Mouse (Mus musculus) induced T-regulatory cell, adult 2 months (primary cell): ENCODE results near the gene Ube2t.

ENCODE experiments used
- DNase-seq: peaks from one replicate; pipeline ENCODE4 v3.0.0-alpha.2; 2012; ENCODE audit warnings: low read depth

The Ube2t gene

DNA sequence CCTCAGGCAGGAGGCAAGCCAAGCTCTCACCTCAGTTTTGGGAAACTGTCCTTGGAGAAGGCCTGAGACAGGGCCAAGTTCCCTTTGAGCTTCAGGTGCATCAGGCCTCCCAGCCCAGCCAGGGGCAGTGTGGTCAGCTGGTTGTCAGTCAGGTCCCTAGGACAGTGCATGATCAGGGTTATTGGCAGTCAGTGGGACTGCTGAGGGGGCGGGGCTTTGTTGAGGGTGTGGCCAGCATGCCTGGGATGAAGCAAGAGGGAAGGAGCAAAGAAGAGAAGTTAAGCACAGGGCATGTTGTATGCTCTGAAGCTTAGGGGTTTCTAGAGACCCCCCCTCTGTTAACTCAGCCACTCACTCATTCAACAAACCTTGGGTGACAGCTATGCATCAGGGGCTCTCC lies 33.6 kb downstream of the Ube2t start:
- DNase-seq: no peak

DNA sequence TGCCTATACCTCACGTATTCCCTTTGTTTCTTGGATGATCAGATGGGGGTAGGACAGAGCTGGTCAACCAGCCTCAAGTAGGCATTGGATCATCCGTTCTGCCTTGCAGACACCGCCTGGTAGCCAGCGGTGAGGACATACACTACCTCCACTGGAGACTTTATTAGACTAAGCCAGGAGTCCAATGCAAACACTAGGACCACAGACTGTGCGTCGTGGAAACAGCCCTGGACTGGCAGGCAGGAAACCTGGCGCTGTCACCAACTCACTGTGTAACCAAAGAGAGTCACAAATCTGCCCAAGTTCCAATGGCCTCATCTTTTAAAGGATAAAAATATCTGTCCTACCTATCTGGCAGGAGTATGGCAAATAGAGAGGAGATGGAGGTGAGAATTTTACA lies 34.1 kb downstream of the Ube2t start:
- no peak for DNase-seq

DNA sequence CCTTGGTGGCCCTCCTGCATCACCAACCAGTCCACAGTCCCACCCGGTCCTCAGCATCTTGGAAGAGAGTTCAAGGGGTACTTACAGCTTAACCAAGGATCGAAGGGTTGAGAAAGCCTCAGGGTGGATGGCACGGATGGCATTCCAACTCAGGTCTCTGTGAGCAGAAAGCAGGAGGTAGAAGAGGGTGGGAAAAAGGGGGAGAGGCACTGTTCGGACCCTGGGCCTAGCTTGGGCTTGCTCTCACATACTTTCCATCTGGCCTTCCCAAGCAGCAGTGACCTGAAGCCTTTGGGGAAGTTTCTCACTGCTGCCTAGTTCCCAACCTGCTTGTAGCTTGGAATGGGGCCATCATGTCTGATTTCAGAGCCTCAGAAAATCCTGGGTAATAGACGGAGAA lies 35.2 kb downstream of the Ube2t start:
- DNase-seq: no peak

DNA sequence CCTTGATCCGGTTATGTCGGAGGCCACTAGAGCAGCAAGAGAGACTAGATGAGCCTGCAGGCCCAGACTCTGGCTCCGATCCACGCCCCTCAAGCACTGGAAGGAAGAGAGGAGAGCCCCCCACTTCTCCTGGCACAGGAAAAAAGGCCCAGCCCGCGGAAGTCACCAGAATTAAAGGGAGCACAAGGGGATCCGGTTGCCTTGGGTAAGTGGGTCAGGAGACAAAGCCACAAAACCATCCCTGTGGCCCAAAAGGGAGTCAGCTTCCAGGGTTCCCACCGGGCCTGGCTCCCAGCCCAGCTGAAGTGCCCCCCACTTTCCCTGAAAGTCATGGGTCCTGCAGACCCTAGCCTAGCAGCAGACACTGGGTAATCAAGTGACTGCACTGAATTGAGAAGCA lies 35.9 kb downstream of the Ube2t start:
- no peak for DNase-seq

DNA sequence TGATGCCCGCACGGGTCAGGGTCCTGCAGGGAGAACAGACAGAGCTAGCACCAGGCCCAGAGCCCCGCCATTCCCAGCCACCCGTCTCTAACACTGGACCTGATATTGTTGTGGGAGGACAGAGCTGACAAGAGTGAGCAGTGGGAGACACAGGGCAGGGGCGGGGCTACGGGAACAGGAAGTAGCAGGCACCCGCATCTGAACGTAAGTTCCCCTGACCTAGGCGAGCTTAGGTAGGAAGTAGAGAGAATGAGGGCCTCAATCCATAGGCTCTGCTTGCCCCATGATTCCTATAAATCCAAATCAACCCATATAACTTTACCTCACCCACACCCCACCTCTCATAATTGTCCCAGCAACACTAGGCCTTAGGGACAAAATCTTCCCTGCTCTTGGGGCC lies 38.2 kb downstream of the Ube2t start:
- DNase-seq: peak; percentile 22

DNA sequence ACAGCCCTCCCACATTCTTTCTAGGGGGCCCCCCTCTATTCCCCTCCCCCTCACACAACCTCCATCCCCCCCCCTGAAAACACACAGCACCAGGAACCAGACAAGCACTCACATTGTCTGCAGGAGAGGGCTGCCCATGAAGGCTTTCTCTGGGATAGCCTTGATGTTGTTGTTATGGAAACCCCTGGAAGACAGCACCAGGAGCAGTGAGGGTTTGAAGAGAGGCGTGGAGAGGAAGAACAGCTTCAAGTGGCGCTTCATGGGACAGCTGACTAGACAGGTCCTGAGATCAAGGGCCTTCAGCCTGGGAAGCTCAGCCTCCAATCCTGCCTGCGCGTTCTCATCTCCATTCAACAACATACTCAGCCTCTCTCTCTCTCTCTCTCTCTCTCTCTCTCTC lies 41.0 kb downstream of the Ube2t start:
- no peak for DNase-seq

DNA sequence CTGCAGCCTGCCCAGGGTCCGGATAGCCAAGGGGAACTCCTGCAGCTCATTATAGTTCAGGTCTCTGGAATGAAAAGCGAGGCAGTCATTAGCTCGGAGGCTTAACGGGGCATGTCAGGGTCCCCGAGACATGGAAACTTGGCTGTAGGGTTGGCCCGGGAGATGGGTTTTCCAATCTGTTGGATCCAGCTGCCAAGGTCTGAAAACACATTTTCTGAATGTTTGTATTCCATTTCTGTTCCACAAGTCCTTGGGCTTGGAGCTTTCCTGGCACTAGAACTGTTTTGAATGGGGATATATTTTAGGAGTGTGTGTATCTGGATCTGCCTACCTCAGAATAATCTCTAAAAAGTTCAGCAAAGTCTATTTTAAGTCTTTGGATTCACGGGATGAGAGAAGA lies 43.3 kb downstream of the Ube2t start:
- no peak for DNase-seq

DNA sequence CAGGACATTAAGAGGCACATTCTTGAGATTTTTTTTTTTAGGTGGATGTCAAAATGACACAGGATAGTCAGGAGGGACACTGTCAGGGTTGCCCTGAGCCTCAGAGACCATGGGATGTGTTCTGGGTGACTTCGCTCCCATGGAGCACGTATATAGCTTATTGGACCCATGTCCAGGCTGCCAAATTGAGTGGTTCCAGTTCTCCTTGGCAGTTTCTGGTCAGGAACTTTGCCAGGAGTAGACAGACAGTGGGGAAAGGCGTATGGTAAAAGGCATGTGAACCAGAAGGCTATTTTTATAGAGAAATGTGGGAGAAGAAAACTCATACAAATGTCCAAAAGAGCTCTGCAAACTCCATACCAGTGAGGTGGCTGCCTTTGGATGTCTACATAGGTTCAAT lies 47.5 kb downstream of the Ube2t start:
- DNase-seq: no peak

DNA sequence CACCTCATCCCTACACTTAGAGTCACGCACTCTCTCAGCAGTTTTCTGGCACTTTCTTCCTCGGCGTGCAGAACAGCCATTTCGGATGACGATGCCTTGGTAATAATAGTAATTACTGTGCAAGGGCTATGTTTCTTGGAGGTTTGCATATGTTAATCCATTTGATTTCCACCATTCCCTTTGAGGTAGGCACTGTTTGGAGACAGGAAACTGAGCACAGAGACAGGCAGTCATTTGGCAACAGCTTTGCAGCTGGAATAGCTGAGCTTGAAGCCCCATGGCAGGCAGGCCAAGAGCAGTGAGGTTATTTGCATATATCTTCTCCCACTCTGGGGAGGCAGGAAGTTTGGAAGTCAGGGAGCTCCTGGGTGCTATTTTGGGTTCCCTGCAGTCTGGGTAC lies 49.5 kb downstream of the Ube2t start:
- no peak for DNase-seq

DNA sequence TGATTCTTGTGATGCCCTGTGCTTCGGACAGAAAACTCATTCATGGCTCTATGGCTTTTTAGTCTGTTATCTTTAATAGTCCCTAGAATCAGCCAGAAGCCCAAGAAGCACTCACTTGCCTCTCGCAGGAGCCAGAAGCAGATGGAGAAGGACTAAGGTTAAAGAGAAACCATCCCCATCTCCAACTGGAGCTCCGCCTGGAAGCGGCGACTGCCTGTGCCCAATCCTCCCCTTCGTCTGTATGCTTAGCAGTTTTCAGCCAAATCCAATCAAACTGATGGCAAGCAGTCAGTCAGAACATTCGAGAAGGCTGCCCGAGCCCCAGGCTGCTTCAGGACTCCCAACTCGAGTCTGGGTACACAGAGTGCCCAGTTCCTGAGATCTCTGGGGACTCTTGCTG lies 50.1 kb downstream of the Ube2t start:
- no peak for DNase-seq

DNA sequence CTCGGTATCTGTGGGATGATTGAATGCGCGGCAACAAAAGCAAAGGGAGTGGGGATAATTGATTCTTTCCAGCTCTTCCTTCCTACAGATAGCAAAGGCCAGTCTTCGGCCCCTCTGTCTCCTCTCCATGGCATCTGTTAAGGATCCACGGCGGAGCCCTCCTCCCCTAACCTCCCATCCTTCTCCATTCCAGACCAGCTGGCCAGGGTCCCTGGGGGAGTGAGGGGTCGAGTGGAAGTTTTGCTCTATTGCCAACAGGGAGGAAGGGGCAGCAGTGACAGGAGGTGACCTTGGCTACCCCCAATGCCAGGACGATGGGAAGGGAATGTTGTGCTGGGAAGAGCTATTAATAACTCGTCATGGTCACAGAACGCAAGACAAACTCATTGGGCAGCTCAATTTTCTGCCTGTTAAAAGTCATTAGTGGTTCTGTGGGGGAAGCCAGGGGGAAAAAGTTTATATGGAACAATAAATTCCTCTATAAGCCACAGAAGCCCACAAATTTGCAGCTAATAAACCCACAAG lies 52.6 kb downstream of the Ube2t start:
- no peak for DNase-seq

DNA sequence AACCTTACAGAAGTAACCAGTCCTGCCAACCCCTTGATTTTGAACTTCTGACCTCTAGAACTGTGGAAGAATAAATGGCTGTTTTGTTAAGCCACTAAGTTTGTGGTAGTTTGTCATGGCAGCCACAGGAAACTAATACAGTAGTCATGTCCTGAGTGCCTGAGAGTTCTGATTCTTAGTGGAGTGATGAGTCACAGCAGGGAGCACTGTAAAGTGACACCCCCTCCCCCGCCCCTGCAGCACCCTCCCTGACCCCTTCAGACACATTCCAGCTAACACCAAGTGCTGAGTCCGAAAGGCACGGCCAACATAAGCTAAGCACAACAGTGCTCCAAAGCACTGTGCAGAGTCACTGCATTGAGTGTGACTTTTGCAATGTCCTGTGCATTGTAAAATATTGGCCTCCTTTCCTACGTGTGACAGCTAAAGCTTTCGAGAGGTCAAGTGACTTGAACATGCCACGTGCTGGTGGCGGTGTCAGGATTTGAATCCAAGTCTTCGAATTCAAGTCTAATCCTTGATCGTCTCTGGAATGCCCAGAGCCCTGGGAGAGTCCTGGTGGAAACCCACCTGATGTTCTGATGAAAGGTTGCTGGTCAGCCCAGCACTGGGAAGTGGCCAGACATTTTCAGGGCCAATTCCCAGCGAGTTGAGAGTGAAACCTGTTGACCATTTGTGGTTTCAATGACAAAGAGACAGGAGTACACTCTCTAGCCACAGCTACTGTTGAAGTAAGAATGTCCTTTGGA lies 54.7 kb downstream of the Ube2t start:
- DNase-seq: no peak

DNA sequence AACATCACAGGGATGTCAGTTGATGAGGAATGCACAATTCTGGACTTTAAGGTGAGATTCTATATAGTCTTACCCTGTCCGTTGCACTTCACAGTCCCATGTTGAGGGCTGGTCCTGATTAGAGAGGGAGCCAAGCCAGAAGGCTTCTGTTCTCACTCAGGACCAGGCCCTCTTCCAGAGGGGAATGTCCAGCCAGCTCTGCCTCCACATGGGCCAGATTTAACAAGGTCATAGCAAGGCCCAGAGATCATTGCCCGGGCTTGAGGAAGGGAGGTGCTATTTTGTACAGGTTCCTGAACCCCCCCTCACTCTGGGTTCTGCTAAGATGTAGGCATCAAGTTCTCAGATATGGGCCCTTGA lies 55.3 kb downstream of the Ube2t start:
- no peak for DNase-seq

DNA sequence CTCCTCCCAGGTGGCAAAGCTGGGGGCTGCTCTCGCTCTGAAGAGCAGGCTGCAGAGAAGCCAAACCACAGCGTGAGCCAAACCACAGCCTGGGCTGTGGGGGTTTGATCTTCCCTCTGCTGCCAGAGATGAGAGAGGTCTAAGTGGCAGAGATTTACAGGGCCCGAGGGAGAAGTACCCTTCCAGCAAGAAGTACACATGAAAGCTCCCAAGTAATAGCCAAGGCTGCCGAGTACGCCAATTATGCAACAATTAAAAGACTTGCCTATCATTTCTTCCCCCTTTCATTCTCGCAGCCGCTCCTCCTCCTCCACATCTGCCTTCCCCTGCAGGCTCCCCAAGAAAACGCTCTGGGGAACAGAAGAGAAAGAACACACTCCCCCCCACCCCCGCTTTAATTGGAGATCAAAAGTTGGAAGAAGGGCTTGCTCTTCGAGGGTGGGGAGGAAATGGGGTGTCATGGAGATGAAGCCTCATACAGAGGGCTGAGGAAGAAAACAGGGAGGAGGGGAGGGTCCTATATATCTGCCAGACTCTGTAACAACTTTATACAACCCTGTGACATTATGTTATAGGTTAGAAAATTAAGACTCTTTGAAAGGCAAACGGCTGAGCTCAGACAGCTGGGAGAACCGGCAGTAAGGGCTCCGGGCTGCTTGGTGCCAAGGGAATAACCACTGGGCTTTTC lies 56.9 kb downstream of the Ube2t start:
- no peak for DNase-seq

DNA sequence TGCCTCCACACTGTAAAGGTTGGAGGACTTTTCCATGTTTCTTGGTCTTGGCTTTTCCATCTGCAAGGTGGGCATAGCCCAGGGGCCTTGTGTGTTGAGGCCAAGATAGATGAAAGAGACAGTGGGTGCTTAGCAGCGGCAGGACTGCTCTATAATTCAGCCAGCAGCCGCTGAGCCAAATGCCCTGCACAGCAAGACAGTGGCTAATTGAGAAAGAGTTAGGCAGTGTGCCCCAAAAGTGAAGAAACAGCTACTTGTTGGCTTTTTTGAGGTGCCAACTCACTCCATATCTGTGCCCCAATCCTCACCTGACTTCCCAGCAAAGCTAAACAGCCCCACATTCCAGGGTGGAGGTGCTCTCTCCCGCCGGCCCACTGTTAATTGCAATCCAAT lies 57.4 kb downstream of the Ube2t start:
- DNase-seq: no peak

DNA sequence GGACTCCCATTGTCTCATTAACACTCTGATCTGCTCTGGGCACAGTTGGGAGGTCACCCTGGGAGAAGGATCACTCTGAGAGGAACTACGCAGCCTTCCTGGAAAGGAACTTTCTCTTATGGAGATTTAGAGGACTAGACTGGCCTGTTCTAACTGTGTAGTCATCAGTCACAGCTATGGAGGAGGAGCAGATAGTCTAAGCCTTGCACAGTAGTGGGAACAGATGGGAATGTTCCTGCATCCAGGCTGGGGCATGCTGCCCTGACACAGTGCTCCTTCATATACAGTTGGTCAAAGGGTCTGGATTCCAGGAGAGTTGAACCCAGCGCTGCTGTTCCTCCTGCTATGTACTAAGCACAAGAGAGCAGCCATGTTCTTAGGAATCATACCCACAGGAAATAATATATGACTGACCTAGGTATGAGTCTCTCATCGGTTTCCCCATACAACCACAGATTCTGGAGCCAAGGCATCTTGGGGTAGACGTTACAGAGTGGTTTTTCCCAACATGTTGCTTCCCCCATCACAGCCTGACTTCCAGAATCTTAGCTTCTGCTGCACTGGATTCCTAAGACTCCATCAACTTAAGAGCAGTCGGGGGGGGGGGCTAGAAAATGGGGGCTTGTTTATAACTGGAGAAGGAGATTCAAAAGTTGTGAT lies 58.0 kb downstream of the Ube2t start:
- no peak for DNase-seq

DNA sequence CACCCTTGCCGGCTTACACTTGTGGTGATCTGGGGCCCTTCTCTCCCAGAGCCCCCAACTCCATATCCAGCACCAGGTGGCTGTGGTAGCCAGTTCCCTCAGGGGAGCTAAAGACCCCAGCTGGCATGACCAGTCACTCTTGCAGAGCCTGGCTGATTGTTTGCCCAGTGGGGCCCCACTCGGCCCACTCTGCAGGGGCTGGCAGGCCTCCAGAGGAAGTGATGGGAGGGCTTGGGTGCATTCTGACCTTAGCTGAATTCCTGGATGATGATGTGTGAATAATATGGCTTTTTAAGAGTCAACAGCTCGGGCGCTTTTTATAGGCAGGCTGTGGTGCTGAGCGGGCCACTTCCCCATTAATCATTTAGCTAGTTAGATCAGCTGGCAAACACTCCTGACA lies 58.6 kb downstream of the Ube2t start:
- no peak for DNase-seq

DNA sequence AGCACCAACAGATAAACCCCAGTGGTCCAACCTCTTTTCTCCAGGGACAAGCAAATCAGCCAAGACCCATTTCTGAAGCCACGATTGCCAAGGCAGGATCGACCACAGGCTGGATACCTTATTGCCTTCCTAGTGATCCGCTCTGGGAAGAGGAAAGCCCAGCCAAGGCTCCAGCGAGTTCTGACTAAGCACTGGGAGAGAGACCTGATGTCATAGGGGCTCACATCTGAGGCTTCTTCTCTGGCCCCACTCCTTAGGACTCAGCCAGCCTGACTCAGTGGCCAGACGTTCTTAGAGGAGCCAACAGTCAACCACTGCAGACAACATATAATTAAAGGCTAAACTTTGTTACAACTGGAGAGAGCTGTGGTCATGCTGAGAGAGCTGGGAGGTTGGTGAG lies 59.6 kb downstream of the Ube2t start:
- DNase-seq: no peak

DNA sequence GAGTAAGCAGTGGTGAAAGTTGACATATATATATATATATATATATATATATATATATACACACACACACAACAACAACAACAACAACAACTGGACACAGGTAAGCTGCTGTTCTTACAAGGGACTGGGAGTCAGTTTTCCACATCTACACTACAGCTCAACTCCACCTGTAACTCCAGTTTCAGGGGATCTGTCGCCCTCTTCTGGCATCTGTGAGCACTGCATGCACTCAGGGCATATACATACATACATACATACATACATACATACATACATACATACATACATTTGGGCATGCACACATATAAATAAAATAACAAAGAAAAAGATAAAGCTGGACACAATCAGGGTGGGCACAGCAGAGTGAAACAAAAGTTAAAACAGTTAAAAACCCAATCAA lies 61.2 kb downstream of the Ube2t start:
- DNase-seq: peak; percentile 22
